Mouse (Mus musculus) naive thymus-derived CD4-positive, alpha-beta T cell, adult 2 months (primary cell): ENCODE data around the gene Tgfb2.

Source experiments
- DNase-seq: peaks from one replicate; pipeline ENCODE4 v3.0.0-alpha.2; 2011; ENCODE audit warnings: low read depth

Tgfb2 gene

DNA sequence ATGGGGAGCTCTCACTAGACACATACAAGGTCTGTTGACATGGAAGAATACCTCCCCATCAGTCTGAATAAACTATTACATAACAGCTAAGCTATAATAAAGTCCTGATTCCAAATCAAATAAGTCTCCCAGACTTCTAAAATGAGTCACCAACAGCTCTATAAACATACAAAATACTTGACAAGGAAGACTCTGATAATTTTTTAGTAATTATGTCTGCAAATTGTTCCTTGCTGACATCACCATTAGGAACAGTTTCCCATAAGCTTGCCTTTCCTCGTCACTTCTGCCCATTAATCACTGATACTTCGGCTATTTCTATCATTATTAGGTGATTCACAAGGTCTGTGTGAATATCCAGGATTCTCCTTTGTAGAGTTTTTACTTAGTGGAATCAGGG lies 124.1 kb downstream of the Tgfb2 start:
- DNase-seq: no peak

DNA sequence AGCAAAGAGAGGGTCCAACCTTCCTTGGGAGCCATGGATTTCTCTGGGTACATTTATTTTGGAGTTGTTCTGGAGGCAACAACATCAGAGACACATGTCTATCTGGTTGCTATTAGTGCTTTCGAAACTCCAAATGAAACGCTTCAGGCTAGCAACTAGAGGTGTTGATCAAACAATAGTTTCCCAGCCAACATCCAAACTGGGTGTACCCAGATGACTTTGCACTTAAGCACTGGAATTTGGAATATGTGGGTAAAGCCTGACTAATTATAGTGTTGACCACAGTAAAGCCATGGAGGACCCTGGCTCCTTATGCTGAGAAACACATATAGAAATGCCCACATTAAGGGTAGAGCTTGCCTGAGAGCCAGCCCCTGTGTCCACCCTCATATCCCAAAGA lies 124.7 kb downstream of the Tgfb2 start:
- DNase-seq: no peak

DNA sequence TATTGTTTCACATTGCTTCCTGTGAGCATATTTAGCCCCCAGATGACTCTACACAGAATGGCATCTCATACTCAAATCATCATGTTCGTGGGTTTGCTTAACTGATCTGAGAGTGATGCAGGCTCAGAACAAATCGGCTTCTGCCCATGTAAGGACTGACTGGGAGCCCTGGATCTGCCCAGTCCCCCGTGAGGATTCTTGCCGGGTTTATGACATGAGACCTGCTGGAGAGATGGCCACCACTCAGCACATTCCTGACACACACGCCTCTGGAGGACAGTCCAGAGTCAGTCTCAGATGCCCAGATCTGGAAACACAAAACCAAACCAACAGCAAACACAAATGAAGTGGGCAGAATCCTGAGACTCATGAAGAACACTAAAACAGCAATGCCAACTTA lies 128.5 kb downstream of the Tgfb2 start:
- DNase-seq: no peak

DNA sequence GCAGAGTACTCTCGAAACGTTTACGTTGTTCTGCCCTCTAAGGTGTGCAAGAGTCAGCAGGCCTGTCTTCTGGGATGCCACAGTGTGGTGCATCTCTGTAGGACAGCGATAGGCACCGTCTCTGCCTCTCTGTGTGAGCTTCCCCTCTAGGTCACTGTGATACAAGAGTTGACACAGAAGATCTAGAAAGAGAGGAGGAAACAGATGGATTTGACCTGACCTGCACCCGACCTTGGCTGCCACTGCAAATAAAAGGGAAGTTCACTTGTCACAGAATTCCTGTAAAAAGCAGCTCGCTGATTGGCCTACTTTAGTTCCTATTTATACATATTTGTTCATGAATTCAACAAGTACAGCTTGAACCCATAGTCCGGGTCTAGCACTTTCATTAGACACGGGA lies 130.2 kb downstream of the Tgfb2 start:
- DNase-seq: no peak

DNA sequence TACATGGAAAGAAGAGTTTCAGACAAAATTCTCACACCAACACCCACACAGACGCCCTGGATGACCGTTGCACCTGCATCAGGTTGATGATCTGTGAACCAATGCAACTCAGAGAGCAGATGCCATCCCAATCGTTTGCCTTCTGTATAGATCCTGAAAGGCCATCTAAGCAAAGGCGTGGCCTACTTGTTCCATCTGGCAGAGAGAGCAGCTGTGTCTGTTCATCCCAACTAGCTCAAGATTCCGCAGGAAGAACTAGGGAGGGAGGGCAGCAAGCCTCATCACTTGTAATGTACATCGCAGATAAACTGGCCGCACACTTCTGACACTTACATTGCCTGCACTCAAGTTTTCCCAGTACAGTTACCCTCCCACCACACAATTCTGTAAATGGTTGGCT lies 130.7 kb downstream of the Tgfb2 start:
- DNase-seq: no peak
